Mouse (Mus musculus): ENCODE data around the gene Mageb4. TPM values are rescaled to one million over a fixed set of nuclear protein-coding genes. Genes with fewer than 3 reads are reported as not detected.
"Not testable (repeated sequence)": the region's sequence is repeated elsewhere in the genome, so short reads cannot be mapped to it uniquely, and the experiment has no call there.

The Mageb4 gene
- not detected in 2 replicates for polyA plus RNA-seq (2014; fragmentation: Nextera tagmentation; extraction: Ambion mirVana)

- not testable (repeated sequence) for H3K36me3 ChIP-seq (ENCODE audit: control insufficient read depth, insufficient read depth, low read length); DNase-seq (ENCODE audit: low spot score); ATAC-seq (replicated peaks; ENCODE audit: low FRiP score); H3K4me2 ChIP-seq (ENCODE audit: low read depth, low read length, severe bottlenecking); H3K4me3 ChIP-seq (ENCODE audit: low read depth, low read length); H3K4me1 ChIP-seq (replicated peaks; ENCODE audit: control insufficient read depth, insufficient read depth, low read length); H3K27ac ChIP-seq (ENCODE audit: low read depth, low read length); H3K27me3 ChIP-seq (ENCODE audit: control insufficient read depth, insufficient read depth, low read length); H3K9me3 ChIP-seq (ENCODE audit: control insufficient read depth, low read length); H3K9ac ChIP-seq (ENCODE audit: low read length)
- no CpG with 5 or more reads among the region's 13 CpGs for WGBS
Observed at GRCm38 (mm10) chrX:86304993-86305392, at the start of gene Mageb4. Gene Mageb4, minus strand, starts transcription at chrX:86305093.

- not testable (repeated sequence) for ATAC-seq (replicated peaks; ENCODE audit: low FRiP score)
Observed at GRCm38 (mm10) chrX:86284597-86284996, 20.3 kb downstream of the Mageb4 start.

GRCm38 (mm10) chrX:86245950-86246349 is 58.9 kb downstream of the Mageb4 start:
- not testable (repeated sequence) for H3K4me2 ChIP-seq (ENCODE audit: low read depth, low read length, severe bottlenecking); H3K36me3 ChIP-seq (ENCODE audit: control insufficient read depth, insufficient read depth, low read length); H3K9me3 ChIP-seq (ENCODE audit: control insufficient read depth, low read length); H3K9ac ChIP-seq (ENCODE audit: low read length); ATAC-seq (replicated peaks; ENCODE audit: low FRiP score); H3K4me1 ChIP-seq (replicated peaks; ENCODE audit: control insufficient read depth, insufficient read depth, low read length); H3K27me3 ChIP-seq (ENCODE audit: control insufficient read depth, insufficient read depth, low read length); DNase-seq (ENCODE audit: low spot score); H3K4me3 ChIP-seq (ENCODE audit: low read depth, low read length); H3K27ac ChIP-seq (ENCODE audit: low read depth, low read length)
- no CpG with 5 or more reads among the region's 1 CpGs for WGBS

More at GRCm38 (mm10) chrX:86284597-86284996, 20.3 kb downstream of the Mageb4 start:
- H3K4me3 ChIP-seq (ENCODE audit: low read depth, low read length); H3K9me3 ChIP-seq (ENCODE audit: control insufficient read depth, low read length); H3K4me2 ChIP-seq (ENCODE audit: low read depth, low read length, severe bottlenecking); H3K27me3 ChIP-seq (ENCODE audit: control insufficient read depth, insufficient read depth, low read length); H3K9ac ChIP-seq (ENCODE audit: low read length); H3K4me1 ChIP-seq (replicated peaks; ENCODE audit: control insufficient read depth, insufficient read depth, low read length); DNase-seq (ENCODE audit: low spot score); H3K27ac ChIP-seq (ENCODE audit: low read depth, low read length); H3K36me3 ChIP-seq (ENCODE audit: control insufficient read depth, insufficient read depth, low read length): not testable (repeated sequence)
- WGBS = 55% methylated on average over 1 of the region's 2 CpGs

- no peaks in the 10 kb centered on the region for H3K36me3 ChIP-seq (ENCODE audit: control insufficient read depth, insufficient read depth, low read length)
- H3K4me1 ChIP-seq (replicated peaks; ENCODE audit: control insufficient read depth, insufficient read depth, low read length) = no peaks in the 10 kb centered on the region
- no peak overlapping the region for H3K9ac ChIP-seq (ENCODE audit: low read length)
- H3K9me3 ChIP-seq (ENCODE audit: control insufficient read depth, low read length) = no peaks in the 10 kb centered on the region
- H3K4me2 ChIP-seq (ENCODE audit: low read depth, low read length, severe bottlenecking) = no peak overlapping the region
- ATAC-seq (replicated peaks; ENCODE audit: low FRiP score) (no peak), DNase-seq (ENCODE audit: low spot score) (no peak)
- no CpG with 5 or more reads among the region's 1 CpGs for WGBS
- no peak overlapping the region for H3K4me3 ChIP-seq (ENCODE audit: low read depth, low read length)
- no peak overlapping the region for H3K27ac ChIP-seq (ENCODE audit: low read depth, low read length)
- no peaks in the 10 kb centered on the region for H3K27me3 ChIP-seq (ENCODE audit: control insufficient read depth, insufficient read depth, low read length)
Observed at GRCm38 (mm10) chrX:86237246-86237645, 67.6 kb downstream of the Mageb4 start.

Other genes starting within 250 kb of the Mageb4 start
- gene Nr0b1, start 113.3 kb downstream of the Mageb4 start, polyA plus RNA-seq (2014; fragmentation: Nextera tagmentation; extraction: Ambion mirVana) = 1.3 and 1.7 TPM in 2 replicates